ENCODE assay signal across 8 mouse cellular contexts in the genomic region with DNA sequence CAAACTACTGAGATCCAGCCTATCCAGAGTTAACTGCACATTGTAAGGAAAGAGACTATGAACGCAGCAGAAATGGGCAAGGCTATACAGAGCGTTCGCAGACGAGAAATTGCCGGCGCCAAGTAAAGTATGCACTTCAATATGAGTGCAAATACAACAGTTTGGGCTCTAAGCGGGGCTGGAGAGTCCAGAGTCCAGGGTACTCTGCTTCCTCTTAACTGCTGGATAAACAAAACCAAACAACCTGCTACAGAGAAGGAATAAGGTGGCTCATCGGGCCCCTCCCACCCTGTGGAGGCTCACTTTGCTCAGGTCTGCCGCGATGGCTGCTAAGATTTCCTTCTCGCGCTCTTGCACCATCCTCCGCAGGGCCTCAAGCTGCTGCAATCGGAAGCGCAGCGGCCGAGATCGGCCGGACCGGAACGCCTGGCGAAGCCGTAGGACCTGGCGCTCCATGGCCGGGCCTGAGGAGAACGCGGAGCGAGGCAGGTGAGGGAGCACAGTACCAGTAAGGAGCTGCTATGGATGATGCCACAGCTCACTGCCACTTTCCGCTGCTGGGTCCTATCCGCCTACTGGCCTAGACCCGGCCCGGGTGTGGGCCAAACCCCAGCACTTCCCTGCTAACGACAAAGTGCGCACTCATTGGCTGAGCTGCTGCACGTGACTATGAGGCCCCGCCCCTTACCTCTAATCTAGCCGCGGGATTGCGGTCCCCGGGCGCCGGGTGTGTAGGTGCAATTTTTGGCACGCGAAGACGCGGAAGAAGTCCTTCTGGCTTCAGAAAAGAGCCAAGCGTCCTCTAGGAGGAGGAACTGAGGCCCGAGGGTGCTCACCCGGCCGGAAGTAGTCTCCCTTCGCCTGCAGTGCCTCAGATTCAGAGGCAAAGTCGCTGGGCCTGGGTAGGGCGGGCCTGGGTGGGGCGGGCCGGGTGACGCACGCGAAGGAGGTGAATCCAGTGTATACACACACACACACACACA. TPM values are rescaled to one million over a fixed set of nuclear protein-coding genes. Genes with fewer than 3 reads are reported as not detected.
A peak's percentile ranks its signal among the peaks of the same experiment; 100 is the strongest.
DNase-seq lines count a peak whose midpoint lies in the region; ATAC-seq lines count a peak whose summit lies in the region.

A gene (minus strand): TSS at position 914 of the 983 bp plus-strand sequence.

- WGBS in heart, embryonic 13.5 days = under 1% methylated on average over 57 of the region's 58 CpGs
- WGBS in liver, embryonic 12.5 days (ENCODE audit: insufficient replicate concordance) = 1% methylated on average over 58 of the region's 58 CpGs
- WGBS in stomach, embryonic 15.5 days = under 1% methylated on average over 58 of the region's 58 CpGs

- peak within 1 kb of the TSS; percentile 75 for H3K4me2 ChIP-seq in heart, embryonic 13.5 days
- H3K4me2 ChIP-seq in liver, embryonic 12.5 days = peak within 1 kb of the TSS; percentile 90
- H3K4me2 ChIP-seq in stomach, embryonic 15.5 days = peak within 1 kb of the TSS; percentile 76

- peak within 1 kb of the TSS; percentile 66 for H3K4me3 ChIP-seq in heart, embryonic 13.5 days
- peak within 1 kb of the TSS; percentile 74 for H3K4me3 ChIP-seq in liver, embryonic 12.5 days
- peak within 1 kb of the TSS; percentile 89 for H3K4me3 ChIP-seq in stomach, embryonic 15.5 days (replicated peaks)

- peaks cover 32% of the 10 kb centered on the region for H3K36me3 ChIP-seq in heart, embryonic 13.5 days
- peaks cover 28% of the 10 kb centered on the region for H3K36me3 ChIP-seq in liver, embryonic 12.5 days
- H3K36me3 ChIP-seq in stomach, embryonic 15.5 days = 0 out of 2 replicates have a peak, but pooled peaks cover 11% of the 10 kb centered on the region

- peak within 1 kb of the TSS; percentile 90 for H3K27ac ChIP-seq in heart, embryonic 13.5 days (replicated peaks)
- H3K27ac ChIP-seq in liver, embryonic 12.5 days = peak within 1 kb of the TSS; percentile 87
- peak within 1 kb of the TSS; percentile 100 for H3K27ac ChIP-seq in stomach, embryonic 15.5 days

- no peaks in the 10 kb centered on the region for H3K27me3 ChIP-seq in heart, embryonic 13.5 days (replicated peaks)
- H3K27me3 ChIP-seq in liver, embryonic 12.5 days (replicated peaks) = no peaks in the 10 kb centered on the region
- no peaks in the 10 kb centered on the region for H3K27me3 ChIP-seq in stomach, embryonic 15.5 days (replicated peaks)

- no peaks in the 10 kb centered on the region for H3K9me3 ChIP-seq in heart, embryonic 13.5 days
- H3K9me3 ChIP-seq in liver, embryonic 12.5 days (replicated peaks) = no peaks in the 10 kb centered on the region
- no peaks in the 10 kb centered on the region for H3K9me3 ChIP-seq in stomach, embryonic 15.5 days

- H3K4me1 ChIP-seq in heart, embryonic 13.5 days = peaks cover 11% of the 10 kb centered on the region
- H3K4me1 ChIP-seq in liver, embryonic 12.5 days = peaks cover 35% of the 10 kb centered on the region
- H3K4me1 ChIP-seq in stomach, embryonic 15.5 days = no peaks in the 10 kb centered on the region

- peak; percentile 99 for ATAC-seq in erythroid progenitor cell, adult 5-6 weeks (replicated peaks; ENCODE audit: low FRiP score, poor library complexity, severe bottlenecking)
- peak; percentile 97 for ATAC-seq in heart, embryonic 13.5 days (ENCODE audit: extremely low read depth, insufficient number of reproducible peaks, low FRiP score, low TSS enrichment)
- ATAC-seq in liver, embryonic 12.5 days = peak; percentile 96
- ATAC-seq in stomach, embryonic 15.5 days (ENCODE audit: insufficient read depth, low FRiP score, low read depth) = peak; percentile 97

- peak within 1 kb of the TSS; percentile 89 for H3K9ac ChIP-seq in heart, embryonic 13.5 days
- peak within 1 kb of the TSS; percentile 77 for H3K9ac ChIP-seq in liver, embryonic 12.5 days
- peak within 1 kb of the TSS; percentile 95 for H3K9ac ChIP-seq in stomach, embryonic 15.5 days

- DNase-seq in CD4-positive helper T cell, adult 2 months (ENCODE audit: low read depth, low spot score) = peak; percentile 98
- peak; percentile 86 for DNase-seq in brain, embryonic 18.5 days (ENCODE audit: low read depth, low spot score)
- DNase-seq in kidney, postnatal 10 days = peak; percentile 97
- DNase-seq in natural killer cell, adult 2 months (ENCODE audit: low spot score in 2 of 2) = peak; percentile 94 to 95

RNA-seq across cellular contexts. Expression of the gene that starts here (rescaled TPM):
- total RNA-seq in erythroid progenitor cell, adult 5-6 weeks (2015; ENCODE audit: low replicate concordance) = 15.1 and 23.5 TPM in 2 replicates
- total RNA-seq in erythroid progenitor cell, adult 5-6 weeks (2017; ENCODE audit: low replicate concordance) = 6.4 and 8.2 TPM in 2 replicates
- polyA plus RNA-seq in heart, embryonic 13.5 days (2015; fragmentation: Nextera tagmentation; extraction: Ambion mirVana) = 26.0 and 26.9 TPM in 2 replicates
- polyA plus RNA-seq in liver, embryonic 12.5 days (2016; fragmentation: Nextera tagmentation; extraction: Ambion mirVana) = 19.5 and 24.5 TPM in 2 replicates
- polyA plus RNA-seq in stomach, embryonic 15.5 days (2015; fragmentation: Nextera tagmentation; extraction: Ambion mirVana) = 41.0 and 45.9 TPM in 2 replicates

Comparison
In these comparisons a context has a peak if more than half of its experiments do, and no peak if none do; other contexts are left out.
1. Peak in every context shown above with its lines: DNase-seq, ATAC-seq, H3K4me3 ChIP-seq and H3K27ac ChIP-seq.